Mouse (Mus musculus) left cerebral cortex, adult 11 months (tissue): ENCODE data around the gene Slc35a1.
"Not testable (repeated sequence)": the region's sequence is repeated elsewhere in the genome, so short reads cannot be mapped to it uniquely, and the experiment has no call there.

Experiments used
- DNase-seq: peaks from one replicate; pipeline ENCODE4 v3.0.0; 2022; ENCODE audit warnings: low spot score

Slc35a1 gene

GRCm38 (mm10) chr4:34686874-34687567 lies at the start of gene Slc35a1:
Gene Slc35a1 (minus strand): TSS chr4:34687438.
- peak; percentile 89 for DNase-seq

- no peak for DNase-seq
Measured at GRCm38 (mm10) chr4:34734461-34734860, 47.2 kb upstream of the Slc35a1 start.

DNA sequence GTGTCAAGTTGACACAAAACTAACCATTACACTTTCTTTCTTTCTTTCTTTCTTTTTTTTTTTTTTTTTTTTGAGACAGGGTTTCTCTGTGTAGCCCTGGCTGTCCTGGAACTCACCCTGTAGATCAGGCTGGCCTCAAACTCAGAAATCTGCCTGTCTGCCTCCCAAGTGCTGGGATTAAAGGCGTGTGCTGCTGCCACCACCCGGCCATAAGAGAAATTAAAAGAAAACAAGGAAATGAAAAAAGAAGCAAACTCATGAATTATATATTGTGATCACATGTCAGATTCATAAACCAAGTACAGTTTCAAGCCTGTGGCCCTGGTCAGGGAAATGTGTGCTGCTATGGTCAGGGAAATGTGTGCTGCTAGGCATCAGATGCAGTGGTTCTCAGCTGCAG lies 46.2 kb upstream of the Slc35a1 start:
- not testable (repeated sequence) for DNase-seq

DNA sequence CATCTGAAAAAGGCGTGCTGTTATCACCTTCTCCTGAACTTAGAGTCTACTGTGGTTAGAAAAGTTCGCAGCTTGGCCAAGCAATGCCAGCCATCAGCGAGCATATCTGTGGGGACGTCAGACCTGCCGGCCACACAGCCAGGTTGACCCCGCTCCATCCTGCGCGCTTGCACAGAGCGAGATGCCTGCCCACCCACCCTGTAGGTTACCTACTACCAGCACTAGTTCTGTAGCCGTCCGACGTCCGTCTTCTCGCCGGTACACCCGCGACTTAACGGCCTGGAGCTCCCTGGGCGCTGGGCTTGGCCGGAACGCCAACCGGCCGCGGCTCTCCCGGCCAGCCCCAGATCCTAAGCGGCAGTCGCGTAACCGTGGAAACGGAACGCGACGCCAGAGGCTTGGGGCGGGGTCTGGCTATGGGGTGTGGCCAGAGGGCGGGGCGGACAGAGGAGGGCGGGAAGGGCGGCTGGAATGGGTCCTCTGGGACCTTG lies 42.7 kb upstream of the Slc35a1 start, which contains the start of gene Cfap206:
Cfap206 (minus strand) TSS at position 356 of the 491 bp plus-strand sequence.
- DNase-seq, result no peak

GRCm38 (mm10) chr4:34725710-34726109 lies 38.5 kb upstream of the Slc35a1 start:
- DNase-seq, result not testable (repeated sequence)

DNA sequence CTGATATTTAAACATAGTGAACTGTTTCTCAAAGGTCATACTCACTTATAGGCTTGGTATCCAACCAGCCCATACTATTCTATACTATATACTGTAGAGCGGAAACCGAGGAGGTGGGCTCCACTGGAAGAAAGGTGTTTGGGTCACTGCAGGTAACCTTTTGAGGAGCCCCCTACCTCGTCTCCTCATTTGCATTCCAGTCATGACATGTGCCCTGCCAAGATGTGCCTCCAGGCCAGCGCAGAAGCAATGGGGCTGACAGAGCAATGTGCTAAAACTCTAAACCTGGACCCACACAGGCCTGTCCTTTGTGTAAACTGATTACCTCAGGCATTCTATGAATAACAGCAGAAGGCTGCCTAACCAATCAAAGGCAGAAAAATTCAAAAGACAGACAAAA lies 37.1 kb upstream of the Slc35a1 start:
- no peak for DNase-seq

DNA sequence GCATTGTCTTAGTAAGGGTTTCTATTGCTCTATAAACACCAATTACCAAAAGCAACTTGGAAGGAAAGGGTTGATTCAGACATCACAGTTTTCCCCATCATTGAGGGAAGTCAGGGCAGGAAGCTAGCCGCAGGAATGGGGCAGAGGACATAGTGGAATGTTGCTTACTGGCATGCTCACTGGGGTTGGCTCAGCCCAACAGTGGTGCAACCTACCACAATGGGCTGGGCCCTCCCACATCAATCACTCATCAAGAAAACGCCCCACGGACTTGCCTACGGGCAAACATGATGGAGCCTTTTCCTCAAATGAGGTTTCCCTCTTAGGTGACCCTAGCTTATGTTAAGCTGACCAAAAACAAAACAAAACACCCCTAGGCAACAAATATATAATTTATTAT lies 35.9 kb upstream of the Slc35a1 start:
- DNase-seq, result no peak

DNA sequence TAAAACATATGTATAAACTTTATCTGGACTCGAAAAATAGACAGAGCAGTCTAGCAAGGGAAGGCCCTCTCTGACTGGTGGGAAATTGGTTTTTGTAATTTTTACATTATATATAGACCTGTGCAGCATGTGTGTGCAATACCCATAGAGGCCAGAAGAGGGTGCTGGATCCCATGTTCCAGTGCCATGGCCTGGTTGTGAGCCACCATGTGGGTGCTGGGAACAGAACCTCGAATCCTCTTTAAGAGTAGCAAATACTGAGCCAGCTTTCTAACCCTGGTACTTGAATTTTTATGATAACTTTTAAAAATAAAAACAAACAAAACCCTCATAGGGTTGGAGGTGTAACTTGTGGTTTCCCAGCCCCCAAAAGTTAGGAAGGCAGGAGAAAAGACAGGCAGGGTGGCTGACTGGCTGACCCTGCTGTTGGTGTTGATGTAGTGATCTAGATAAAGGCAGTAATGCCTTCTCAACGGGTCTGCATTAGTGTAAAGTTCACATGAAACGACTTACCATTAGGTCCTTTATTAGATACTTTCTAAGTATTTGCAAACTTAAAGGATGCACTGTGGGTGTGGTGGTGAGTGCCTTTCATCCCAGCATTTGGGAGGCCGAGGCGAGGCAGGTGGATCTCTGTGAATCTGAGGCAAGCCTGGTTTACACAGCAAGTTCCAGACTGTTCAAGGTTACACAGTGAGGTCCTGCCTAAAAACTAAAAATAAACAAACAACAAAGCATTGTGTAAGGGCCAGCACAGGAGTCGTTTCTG lies 33.1 kb upstream of the Slc35a1 start:
- no peak for DNase-seq

DNA sequence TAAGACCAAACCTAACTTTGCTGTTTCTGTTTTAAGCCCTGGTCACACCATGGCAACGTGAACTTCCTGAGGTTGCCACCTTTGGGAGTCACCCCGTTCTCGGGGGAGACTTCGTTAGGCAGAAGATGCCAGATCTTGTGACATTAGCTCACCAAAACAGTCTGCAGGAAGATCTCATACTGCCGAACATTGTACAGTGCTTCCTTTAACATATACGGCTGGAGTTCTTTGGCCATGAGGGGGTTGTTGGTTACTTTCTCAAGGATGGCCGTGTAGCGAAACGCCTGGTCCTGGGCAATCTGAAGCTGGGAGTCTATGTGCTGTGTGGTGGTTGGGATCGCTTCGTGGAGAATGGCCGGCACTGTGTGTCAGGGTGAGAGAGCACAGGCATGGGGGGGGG lies 32.2 kb upstream of the Slc35a1 start:
- no peak for DNase-seq

DNA sequence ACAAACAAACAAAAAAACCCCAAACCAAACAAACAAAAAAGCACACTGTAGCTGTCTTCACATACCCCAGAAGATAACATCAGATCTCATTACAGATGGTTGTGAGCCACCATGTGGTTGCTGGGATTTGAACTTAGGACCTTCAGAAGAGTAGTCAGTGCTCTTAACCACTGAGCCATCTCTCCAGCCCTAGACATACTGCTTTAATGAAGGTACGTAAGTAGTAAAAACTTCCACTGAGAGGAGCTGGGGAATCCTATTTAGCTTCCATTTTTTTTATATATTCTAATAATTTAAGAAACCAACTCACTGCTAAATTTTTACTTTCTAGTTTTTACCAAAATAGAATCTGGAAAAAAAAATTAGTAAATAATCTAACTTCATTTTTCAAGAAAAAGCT lies 27.8 kb upstream of the Slc35a1 start:
- DNase-seq, result no peak

DNA sequence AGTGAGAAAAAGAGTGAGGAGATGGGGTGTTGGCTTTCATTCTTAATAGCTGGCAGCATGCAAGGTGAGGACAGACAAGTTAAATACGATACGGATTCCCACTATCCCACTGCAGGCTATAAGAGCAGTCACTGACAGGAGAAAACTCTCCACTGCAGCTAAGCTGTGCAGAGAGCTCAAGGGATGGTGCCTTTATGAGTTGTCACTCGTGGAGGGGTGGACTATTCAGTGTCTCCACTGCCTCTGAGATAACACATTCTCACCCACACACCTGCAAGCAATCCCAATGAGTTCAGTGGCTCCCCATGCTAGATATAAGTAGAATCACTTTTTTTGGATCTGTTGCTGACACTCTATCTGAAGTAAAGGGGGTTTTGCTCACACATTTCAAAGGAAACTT lies 20.9 kb upstream of the Slc35a1 start:
- no peak for DNase-seq

DNA sequence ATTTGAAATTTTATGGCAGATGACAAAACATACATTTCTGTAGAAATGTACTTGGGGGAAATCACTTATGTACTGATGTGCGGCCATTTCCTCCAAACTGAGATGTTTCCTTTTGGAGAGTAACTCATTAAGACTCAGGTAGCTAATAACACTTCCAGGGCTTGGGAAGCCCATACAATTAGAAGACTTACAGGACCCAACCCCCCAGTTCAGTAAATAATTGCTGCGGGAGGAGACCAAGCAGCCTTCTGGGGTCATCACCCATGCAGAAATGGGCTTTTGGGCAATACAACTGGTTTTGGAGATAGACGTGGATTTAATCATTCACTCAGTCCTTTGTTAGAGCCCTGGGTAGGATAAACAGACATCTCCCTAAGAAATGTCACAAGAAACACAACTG lies 20.0 kb upstream of the Slc35a1 start:
- DNase-seq, result no peak

GRCm38 (mm10) chr4:34703029-34703428 lies 15.8 kb upstream of the Slc35a1 start:
- DNase-seq, result no peak

DNA sequence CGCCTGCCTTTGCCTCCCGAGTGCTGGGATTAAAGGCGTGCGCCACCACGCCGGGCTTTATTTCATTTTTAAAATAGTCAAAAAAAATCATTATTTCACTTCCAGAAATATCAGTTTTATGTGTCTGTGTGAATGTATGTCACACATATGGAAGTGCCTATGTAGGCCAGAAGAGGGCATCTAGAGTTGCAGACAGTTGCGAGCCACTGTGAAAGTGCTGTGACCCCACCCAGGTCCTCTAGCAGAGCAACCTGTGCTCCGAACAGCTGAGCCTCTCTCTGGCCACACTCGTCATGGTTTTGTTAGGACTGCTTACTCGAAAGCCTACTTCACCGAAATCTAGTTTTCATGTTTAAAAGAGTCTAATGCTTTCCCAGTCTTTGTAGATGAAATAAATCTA lies 15.0 kb upstream of the Slc35a1 start:
- DNase-seq, result no peak

DNA sequence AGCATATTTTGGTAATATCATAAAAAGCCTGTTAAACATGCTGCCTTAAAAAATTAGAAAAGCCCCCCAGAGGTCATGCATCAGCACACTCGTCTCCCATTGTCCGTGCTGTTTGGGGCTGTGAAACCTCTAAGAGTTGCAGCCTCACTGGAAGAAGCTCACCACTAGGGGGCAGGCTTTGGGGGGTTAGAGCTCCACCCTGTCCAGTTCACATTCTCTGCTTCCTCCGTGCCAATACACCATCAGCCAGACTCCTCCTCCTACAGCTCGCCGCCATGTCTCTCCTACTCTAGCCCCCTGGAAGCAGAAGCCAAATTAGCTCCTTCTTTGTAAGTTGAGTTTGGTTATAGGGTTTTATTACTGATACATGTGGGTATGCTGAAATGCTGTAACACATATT lies 14.3 kb upstream of the Slc35a1 start:
- DNase-seq, result no peak

GRCm38 (mm10) chr4:34688021-34688420 lies 783 bp upstream of the Slc35a1 start:
- DNase-seq, result no peak

- DNase-seq, result no peak
Measured at GRCm38 (mm10) chr4:34680530-34680929, 6.7 kb downstream of the Slc35a1 start.

GRCm38 (mm10) chr4:34673721-34674120 lies 13.5 kb downstream of the Slc35a1 start:
- DNase-seq, result no peak

DNA sequence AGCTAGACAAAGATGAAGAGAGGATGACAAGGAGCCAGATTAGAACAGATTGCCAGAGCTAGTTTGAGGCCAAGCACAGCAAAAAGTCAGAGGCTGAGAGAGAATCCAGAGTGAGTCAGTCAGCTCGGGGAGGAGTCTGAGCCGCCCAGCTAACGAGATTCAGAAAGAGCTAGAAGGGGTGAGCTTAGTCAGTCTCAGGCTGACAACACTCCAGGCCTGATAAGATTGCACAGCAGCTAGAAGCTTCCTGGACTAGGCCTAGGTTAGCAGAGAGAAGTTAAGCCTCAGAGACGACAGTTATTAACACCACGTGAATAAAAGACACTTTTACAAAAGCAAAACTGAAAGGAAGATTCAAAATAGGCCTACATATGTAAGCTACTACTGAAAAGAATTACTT lies 19.3 kb downstream of the Slc35a1 start:
- no peak for DNase-seq

DNA sequence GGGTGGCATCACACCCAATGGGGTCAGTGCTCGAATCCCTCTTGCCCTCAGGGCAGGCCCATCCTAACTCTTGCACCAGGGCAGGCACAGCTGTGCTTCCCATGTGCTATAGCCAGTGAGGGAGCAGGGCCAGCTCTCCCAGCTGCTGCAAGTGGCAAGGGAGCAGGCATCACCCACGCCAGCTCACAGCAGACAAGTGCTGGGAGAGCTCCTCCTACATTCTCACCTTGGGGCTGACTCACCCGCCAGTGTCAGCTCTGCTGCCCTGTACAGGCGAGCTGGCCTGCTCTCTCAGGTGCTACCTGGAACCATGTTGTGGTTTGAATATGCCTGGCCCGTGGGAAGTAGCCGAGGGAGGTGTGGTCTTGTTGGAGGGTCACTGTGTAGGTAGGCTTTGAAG lies 25.3 kb downstream of the Slc35a1 start:
- peak; percentile 41 for DNase-seq

- no peak for DNase-seq
Measured at GRCm38 (mm10) chr4:34661514-34661913, 25.7 kb downstream of the Slc35a1 start.

- no peak for DNase-seq
Measured at GRCm38 (mm10) chr4:34659012-34659411, 28.2 kb downstream of the Slc35a1 start.

DNA sequence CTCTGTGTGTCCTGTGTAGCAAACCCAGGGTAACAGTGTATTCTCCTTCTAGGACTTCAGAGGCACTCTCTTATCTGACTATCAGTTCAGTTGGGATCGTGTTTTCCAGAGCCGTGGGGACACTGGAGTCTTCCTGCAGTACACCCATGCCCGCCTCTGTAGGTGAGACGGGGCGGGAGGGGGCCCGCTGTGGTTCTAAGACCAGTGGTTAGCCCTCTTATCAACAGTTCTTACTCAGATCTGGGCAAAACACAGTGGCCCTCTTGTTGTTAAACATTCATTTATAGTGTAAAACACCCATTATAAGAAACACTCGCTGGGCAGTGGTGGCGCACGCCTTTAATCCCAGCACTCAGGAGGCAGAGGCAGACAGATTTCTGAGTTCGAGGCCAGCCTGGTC lies 31.1 kb downstream of the Slc35a1 start:
- no peak for DNase-seq
